Mouse (Mus musculus) kidney, postnatal 0 days (tissue): ENCODE results near the gene Celsr2. TPM values are rescaled to one million over a fixed set of nuclear protein-coding genes. Genes with fewer than 3 reads are reported as not detected.

Experiments
- ATAC-seq: fragments of 200-750 bp; cut with Nextera tagmentation; replicated peaks from 2 replicates; pipeline ENCODE4 v1.8.0; 2017; ENCODE audit warnings: low read depth, moderate number of reproducible peaks, moderate TSS enrichment, moderate library complexity; ENCODE audit not compliant: low FRiP score
- DNase-seq: peaks from one replicate; pipeline ENCODE4 v3.0.0-alpha.2; 2016; ENCODE audit warnings: low spot score
- H3K27ac ChIP-seq: fragments of 300-500 bp; sonication (generic); 2 replicates; pipeline ENCODE4 v1.5.1; 2014; ENCODE audit warnings: mild to moderate bottlenecking
- H3K27me3 ChIP-seq: fragments of 300-500 bp; sonication (generic); 2 replicates; pipeline ENCODE4 v1.6.1; 2014; ENCODE audit warnings: low read length, mixed read lengths; ENCODE audit not compliant: insufficient read depth
- H3K36me3 ChIP-seq: fragments of 300-500 bp; sonication (generic); 2 replicates; pipeline ENCODE4 v1.6.1; 2014; ENCODE audit warnings: low read length, mixed read lengths; ENCODE audit not compliant: insufficient read depth
- H3K4me1 ChIP-seq: fragments of 300-500 bp; sonication (generic); replicated peaks from 2 replicates; pipeline ENCODE4 v1.6.1; 2014; ENCODE audit warnings: antibody characterized with exemption, low read length, mixed read lengths; ENCODE audit not compliant: insufficient read depth
- H3K4me2 ChIP-seq: fragments of 300-500 bp; sonication (generic); 2 replicates; pipeline ENCODE4 v1.6.1; 2014; ENCODE audit warnings: mild to moderate bottlenecking, low read length, moderate library complexity, mixed read lengths
- H3K4me3 ChIP-seq: fragments of 300-500 bp; sonication (generic); replicated peaks from 2 replicates; pipeline ENCODE4 v1.5.1; 2014; ENCODE audit warnings: low read depth, low read length
- H3K9ac ChIP-seq: fragments of 300-500 bp; sonication (generic); 2 replicates; pipeline ENCODE4 v1.6.1; 2014; ENCODE audit warnings: low read depth, low read length
- H3K9me3 ChIP-seq: fragments of 300-500 bp; sonication (generic); replicated peaks from 2 replicates; pipeline ENCODE4 v1.6.1; 2016; ENCODE audit warnings: low read length, inconsistent platforms, mixed read lengths
- CTCF ChIP-seq: IDR thresholded peaks from 2 replicates; pipeline ENCODE4 v1.5.1; 2016; ENCODE audit warnings: antibody characterized with exemption, low read depth, mild to moderate bottlenecking, moderate library complexity
- WGBS: fragments of 180-500 bp; shearing (Covaris S2); extraction: QIAGEN DNeasy Blood & Tissue Kit; methylation state at CpG from one replicate; pipeline ENCODE4 v1.1.7; 2014; 5-methylcytosine and 5-hydroxymethylcytosine counted together
- polyA plus RNA-seq: library from polyadenylated mRNA; unstranded; fragments of >200 nt; fragmentation: Nextera tagmentation; extraction: Ambion mirVana; gene quantifications from 2 replicates; pipeline ENCODE4 v1.2.1, GENCODE M21; 2015

Gene Celsr2
- polyA plus RNA-seq, 1 experiment from 2014 or later, result 15.1 TPM

DNA sequence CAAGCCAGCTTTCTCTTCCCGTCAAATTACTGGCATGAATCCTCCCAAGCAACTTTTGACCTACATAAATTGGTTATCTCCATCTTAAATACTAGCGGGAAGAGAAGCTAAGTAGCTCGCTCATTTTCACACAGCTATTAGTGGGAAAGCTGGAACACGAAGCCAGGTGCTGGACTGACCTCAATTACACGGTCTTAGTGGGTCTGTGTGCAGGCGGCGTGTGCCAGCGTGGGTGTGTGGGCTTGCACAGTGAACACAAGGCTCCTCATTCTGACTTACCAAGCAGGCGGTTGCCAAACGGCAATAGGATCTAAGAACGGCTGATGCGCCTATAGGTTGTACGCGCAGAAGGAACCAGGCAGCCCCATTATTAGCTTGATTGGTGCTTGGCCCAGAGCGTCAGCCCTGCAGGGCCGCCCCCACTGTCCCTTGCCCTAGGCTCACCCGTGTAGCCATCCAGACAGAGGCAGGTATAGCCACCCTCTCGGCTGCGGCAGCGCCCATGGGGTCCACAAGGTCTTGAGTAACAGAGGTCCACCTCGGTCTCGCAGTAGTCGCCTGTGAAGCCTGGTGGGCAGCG, 9.0 kb downstream of the Celsr2 start:
- DNase-seq (no peak), ATAC-seq (no peak)
- H3K4me1 ChIP-seq, result peaks cover 20% of the 10 kb centered on the region
- peaks cover 6% of the 10 kb centered on the region; the same call in 1 of the 2 replicates for H3K36me3 ChIP-seq
- H3K9ac ChIP-seq, result no peak overlapping the region
- H3K27me3 ChIP-seq, result no peaks in the 10 kb centered on the region
- H3K9me3 ChIP-seq, result no peaks in the 10 kb centered on the region
- no peak overlapping the region for H3K4me3 ChIP-seq
- H3K27ac ChIP-seq, result no peak overlapping the region
- H3K4me2 ChIP-seq, result no peak overlapping the region
- WGBS, result 84% methylated on average over 24 of the region's 24 CpGs
- TF ChIP-seq CTCF, result no peak

DNA sequence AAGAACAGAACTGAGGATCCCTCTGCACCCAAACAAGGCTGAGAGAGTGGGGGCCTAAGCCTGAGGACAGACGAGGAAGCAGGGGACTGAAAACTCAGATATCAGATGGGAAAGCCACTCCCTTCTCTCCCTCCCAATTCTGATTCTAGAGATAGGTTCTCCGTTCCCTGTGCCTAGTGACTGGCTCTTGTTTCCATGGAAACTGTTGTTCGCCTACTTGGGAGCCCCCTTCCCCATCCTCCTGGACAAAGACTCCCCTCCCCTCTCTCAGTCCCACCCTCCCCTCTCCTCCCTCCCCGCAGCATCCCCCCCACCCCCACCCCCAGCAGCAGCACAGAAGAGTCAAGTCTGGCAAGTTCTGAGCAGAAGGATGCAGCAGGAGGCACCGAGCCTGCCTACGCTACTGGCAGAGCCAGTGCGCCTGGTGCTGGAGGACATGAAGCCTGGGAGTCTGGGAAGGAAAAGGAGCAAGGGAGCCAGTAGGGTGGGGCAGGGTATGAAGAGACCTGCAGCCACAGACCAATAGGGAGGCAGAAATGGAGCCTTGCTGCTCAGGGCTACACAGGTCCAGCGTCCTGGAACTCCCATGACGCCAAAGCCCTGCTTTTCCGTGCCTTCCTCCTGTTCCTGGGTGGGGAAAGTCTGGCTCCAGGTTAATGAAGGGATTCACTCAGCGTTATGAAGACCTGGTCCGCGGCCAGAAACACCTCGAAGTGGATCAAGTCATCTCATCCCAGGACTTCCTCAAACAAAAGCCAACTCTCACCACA, 9.6 kb downstream of the Celsr2 start:
- ATAC-seq (no peak), DNase-seq (no peak)
- no peak overlapping the region for H3K4me3 ChIP-seq
- no peak for TF ChIP-seq CTCF
- H3K4me2 ChIP-seq, result no peak overlapping the region
- H3K27me3 ChIP-seq, result no peaks in the 10 kb centered on the region
- 52% methylated on average over 14 of the region's 14 CpGs for WGBS
- no peaks in the 10 kb centered on the region for H3K9me3 ChIP-seq
- H3K27ac ChIP-seq, result no peak overlapping the region
- H3K4me1 ChIP-seq, result peaks cover 16% of the 10 kb centered on the region
- no peak overlapping the region for H3K9ac ChIP-seq
- peaks cover 6% of the 10 kb centered on the region; the same call in 1 of the 2 replicates for H3K36me3 ChIP-seq

DNA sequence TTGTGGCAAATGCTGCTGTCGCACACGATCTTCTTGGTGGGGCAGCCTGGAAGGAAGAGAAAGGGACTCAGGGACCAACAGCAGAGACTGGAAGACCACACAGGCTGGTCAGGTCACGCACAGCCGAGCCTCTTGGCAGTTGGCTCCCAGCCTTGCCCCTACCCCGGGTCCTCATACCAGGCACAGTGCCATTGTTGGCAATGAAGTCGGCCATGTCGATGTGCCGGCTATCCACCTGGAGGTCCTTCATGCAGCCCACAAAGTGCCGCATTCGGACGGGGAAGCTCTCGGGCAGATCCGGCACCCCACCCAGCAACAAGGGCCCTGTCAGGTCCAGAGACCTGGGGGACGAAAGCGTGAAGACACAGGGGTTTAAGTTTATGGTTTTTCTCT, 12.8 kb downstream of the Celsr2 start:
- no peak overlapping the region for H3K9ac ChIP-seq
- H3K9me3 ChIP-seq, result no peaks in the 10 kb centered on the region
- H3K4me3 ChIP-seq, result no peak overlapping the region
- ATAC-seq, result no peak
- no peak overlapping the region for H3K27ac ChIP-seq
- peaks cover 37% of the 10 kb centered on the region for H3K36me3 ChIP-seq
- H3K4me2 ChIP-seq, result no peak overlapping the region
- H3K27me3 ChIP-seq, result no peaks in the 10 kb centered on the region
- 0 out of 2 replicates have a peak, but pooled peaks cover 3% of the 10 kb centered on the region for H3K4me1 ChIP-seq
- DNase-seq, result no peak
- no peak for TF ChIP-seq CTCF
- WGBS, result 86% methylated on average over 15 of the region's 15 CpGs

DNA sequence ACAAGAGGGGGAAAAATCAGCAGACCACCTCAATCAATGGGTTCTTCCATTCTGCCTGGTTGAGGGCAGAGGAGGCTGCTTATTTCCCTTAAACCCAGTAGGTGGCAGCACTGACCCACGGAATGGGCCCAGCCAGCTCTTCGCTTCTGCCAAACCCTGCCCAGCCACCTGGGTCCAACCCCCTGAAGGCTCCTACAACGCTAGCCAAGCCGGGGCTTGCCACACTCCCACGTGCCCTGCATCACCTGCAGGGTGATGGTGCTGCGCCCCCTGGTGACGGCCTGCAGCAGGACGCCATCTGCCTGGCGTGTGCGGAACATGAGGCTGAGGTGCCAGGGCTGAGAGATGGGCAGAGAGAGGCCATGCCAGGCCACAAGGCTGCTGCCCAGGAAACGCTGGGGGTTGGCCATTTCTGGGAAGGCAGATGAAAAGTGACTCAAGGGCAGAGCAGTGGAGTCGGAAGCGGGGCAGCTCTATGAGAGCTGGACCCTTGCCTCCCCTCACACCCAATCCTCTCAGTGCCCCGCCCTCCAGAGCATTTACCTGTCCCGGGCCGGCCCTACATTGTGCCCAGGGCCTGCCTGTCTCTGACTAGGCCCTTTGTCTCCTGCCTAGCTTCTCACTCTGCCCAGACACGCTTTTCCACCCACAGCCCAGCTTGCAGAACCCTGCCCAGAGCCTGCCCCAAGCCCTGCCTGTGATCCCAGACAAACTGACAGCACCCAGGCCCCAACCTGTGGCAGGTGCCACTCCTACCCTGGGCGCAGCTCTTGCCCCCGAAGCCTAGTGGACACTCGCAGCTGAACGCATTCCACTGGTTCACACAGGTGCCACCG, 13.4 kb downstream of the Celsr2 start:
- peak; percentile 95 for ATAC-seq

DNA sequence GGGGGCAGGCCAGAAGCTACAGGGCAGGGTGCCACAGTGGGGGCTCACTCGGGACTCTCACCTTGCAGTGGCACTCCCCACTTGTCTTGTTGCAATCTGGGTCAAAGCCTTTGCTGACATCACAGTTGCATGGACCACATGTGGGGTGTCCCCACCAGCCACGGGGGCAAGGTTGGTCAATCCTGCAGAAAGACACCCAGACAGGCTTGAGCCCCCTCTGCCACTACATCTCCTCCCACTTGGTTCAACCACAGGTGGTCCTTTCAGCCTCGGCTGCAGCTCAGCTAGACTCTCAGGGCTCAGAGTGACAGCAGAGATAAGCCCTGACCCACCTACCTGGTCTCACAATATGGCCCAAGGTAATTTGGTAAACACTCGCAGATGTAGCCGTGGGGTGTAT, 14.9 kb downstream of the Celsr2 start:
- Histone ChIP-seq H3K27ac (no peak overlapping the region), H3K36me3 (peaks cover 38% of the 10 kb centered on the region), H3K9me3 (no peaks in the 10 kb centered on the region), H3K4me2 (no peak overlapping the region), H3K4me1 (0 out of 2 replicates have a peak, but pooled peaks cover 3% of the 10 kb centered on the region), H3K27me3 (no peaks in the 10 kb centered on the region), H3K4me3 (no peak overlapping the region), H3K9ac (no peak overlapping the region)
- DNase-seq, result no peak
- no peak for ATAC-seq
- no peak for TF ChIP-seq CTCF
- WGBS, result 90% methylated on average over 5 of the region's 5 CpGs

More for the DNA sequence above, 13.4 kb downstream of the Celsr2 start:
- H3K27me3 ChIP-seq, result no peaks in the 10 kb centered on the region
- peak; percentile 100 for TF ChIP-seq CTCF
- no peak overlapping the region for H3K4me3 ChIP-seq
- H3K4me1 ChIP-seq, result 0 out of 2 replicates have a peak, but pooled peaks cover 3% of the 10 kb centered on the region
- H3K9me3 ChIP-seq, result no peaks in the 10 kb centered on the region
- peak; percentile 95 for DNase-seq
- no peak overlapping the region for H3K27ac ChIP-seq
- no peak overlapping the region for H3K9ac ChIP-seq
- peak overlapping the region; percentile 17; the same call in 1 of the 2 replicates for H3K4me2 ChIP-seq
- H3K36me3 ChIP-seq, result peaks cover 42% of the 10 kb centered on the region
- whole genome bisulfite sequencing, result 36% methylated on average over 22 of the region's 22 CpGs

DNA sequence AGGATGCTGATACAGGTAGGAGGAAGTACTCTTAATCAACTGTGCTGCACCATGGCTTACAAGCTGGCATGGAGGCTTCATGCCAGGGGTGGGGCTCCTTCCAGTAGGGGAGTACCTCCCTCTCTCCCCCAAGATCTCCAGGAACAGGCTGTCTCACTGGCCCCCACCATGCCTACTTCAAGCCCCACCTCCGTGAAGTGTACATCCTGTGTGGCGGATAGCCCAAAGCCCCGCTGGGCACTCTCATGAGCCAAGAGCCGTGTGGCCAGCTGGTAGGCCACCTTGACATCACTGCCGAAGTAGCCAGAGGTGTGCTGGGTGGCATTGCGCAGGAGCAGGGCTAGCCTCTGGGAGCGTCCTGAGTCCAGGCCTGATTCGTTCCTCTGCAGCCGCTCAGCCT, 17.1 kb downstream of the Celsr2 start:
- Histone ChIP-seq H3K36me3 (peaks cover 46% of the 10 kb centered on the region), H3K27ac (no peak overlapping the region), H3K4me3 (no peak overlapping the region), H3K9me3 (no peaks in the 10 kb centered on the region), H3K9ac (no peak overlapping the region), H3K4me1 (no peaks in the 10 kb centered on the region), H3K27me3 (no peaks in the 10 kb centered on the region), H3K4me2 (no peak overlapping the region)
- no peak for DNase-seq
- ATAC-seq, result no peak
- TF ChIP-seq CTCF, result no peak
- 86% methylated on average over 9 of the region's 9 CpGs for WGBS
